Mouse (Mus musculus) urinary bladder, postnatal 36 days (tissue): ENCODE data around the gene Ifng.

ENCODE experiments used
- DNase-seq, 2 experiments: peaks; one replicate each; pipeline ENCODE4 v3.0.0; 2022; ENCODE audit warnings: low spot score in 2 of 2, mixed read lengths in 1 of 2

The Ifng gene

DNA sequence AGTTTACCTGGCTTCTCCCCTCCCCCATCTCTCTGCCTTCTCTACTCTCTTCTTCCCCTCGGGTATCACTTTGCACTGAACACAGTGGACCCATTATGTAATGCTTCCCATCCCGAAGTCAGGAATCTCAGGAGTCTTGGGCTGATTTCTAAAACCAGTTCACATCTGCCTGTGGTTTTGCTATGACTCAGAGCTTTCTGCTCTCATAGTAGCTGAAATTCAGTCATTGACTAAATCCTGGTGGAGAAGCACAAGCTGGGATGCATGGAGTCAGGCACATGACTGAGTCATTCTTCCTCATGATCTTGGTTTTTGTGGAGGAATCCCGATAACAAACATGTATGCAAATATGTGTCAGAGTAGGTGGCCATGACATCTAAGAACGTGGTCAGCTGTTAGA is 38.4 kb downstream of the Ifng start:
- no peak for DNase-seq

GRCm38 (mm10) chr10:118480118-118480517 is 39.3 kb downstream of the Ifng start:
- no peak for DNase-seq

- no peak for DNase-seq
Measured at GRCm38 (mm10) chr10:118480793-118481192, 39.9 kb downstream of the Ifng start.

GRCm38 (mm10) chr10:118494109-118494508 is 53.3 kb downstream of the Ifng start:
- DNase-seq: no peak

- no peak for DNase-seq
Measured at GRCm38 (mm10) chr10:118495362-118495761, 54.5 kb downstream of the Ifng start.
